Mouse (Mus musculus) heart, postnatal 0 days (tissue): ENCODE data around the gene Parg. TPM values are rescaled to one million over a fixed set of nuclear protein-coding genes. Genes with fewer than 3 reads are reported as not detected.
A peak's percentile ranks its signal among the peaks of the same experiment; 100 is the strongest.
"Not testable (repeated sequence)": the region's sequence is repeated elsewhere in the genome, so short reads cannot be mapped to it uniquely, and the experiment has no call there.

Source experiments
- ATAC-seq: fragments of 200-750 bp; cut with Nextera tagmentation; 2 replicates; pipeline ENCODE4 v1.8.0; 2017; ENCODE audit warnings: low read depth, moderate number of reproducible peaks, moderate library complexity; ENCODE audit not compliant: insufficient read depth
- DNase-seq: peaks from one replicate; pipeline ENCODE4 v3.0.0-alpha.2; 2016; ENCODE audit warnings: low spot score
- H3K27ac ChIP-seq: fragments of 300-500 bp; sonication (generic); 2 replicates; pipeline ENCODE4 v1.5.1; 2014; ENCODE audit warnings: low read depth, mild to moderate bottlenecking
- H3K27me3 ChIP-seq: fragments of 300-500 bp; sonication (generic); 2 replicates; pipeline ENCODE4 v1.6.1; 2014; ENCODE audit warnings: low read length, mixed read lengths; ENCODE audit not compliant: control insufficient read depth, insufficient read depth
- H3K36me3 ChIP-seq: fragments of 300-500 bp; sonication (generic); replicated peaks from 2 replicates; pipeline ENCODE4 v1.6.1; 2014; ENCODE audit warnings: low read length, mixed read lengths; ENCODE audit not compliant: control insufficient read depth, insufficient read depth
- H3K4me1 ChIP-seq: fragments of 300-500 bp; sonication (generic); 2 replicates; pipeline ENCODE4 v1.6.1; 2014; ENCODE audit warnings: antibody characterized with exemption; ENCODE audit not compliant: control insufficient read depth, insufficient read depth
- H3K4me2 ChIP-seq: fragments of 300-500 bp; sonication (generic); 2 replicates; pipeline ENCODE4 v1.6.1; 2014; ENCODE audit warnings: low read depth, mild to moderate bottlenecking, low read length, moderate library complexity
- H3K4me3 ChIP-seq: fragments of 300-500 bp; sonication (generic); 2 replicates; pipeline ENCODE4 v1.5.1; 2014; ENCODE audit warnings: low read depth, low read length
- H3K9ac ChIP-seq: fragments of 300-500 bp; sonication (generic); replicated peaks from 2 replicates; pipeline ENCODE4 v1.6.1; 2014; ENCODE audit warnings: low read depth, low read length, mixed read lengths
- H3K9me3 ChIP-seq: fragments of 300-500 bp; sonication (generic); replicated peaks from 2 replicates; pipeline ENCODE4 v1.6.1; 2016; ENCODE audit warnings: low read length; ENCODE audit not compliant: control insufficient read depth
- CTCF ChIP-seq: IDR thresholded peaks from 2 replicates; pipeline ENCODE4 v1.5.1; 2016; ENCODE audit warnings: antibody characterized with exemption, control low read depth, low read depth
- EP300 ChIP-seq: IDR thresholded peaks from 2 replicates; pipeline ENCODE4 v1.6.1; 2016; ENCODE audit warnings: antibody characterized with exemption, low read depth
- WGBS: fragments of 180-500 bp; shearing (Covaris S2); extraction: QIAGEN DNeasy Blood & Tissue Kit; methylation state at CpG from one replicate; pipeline ENCODE4 v1.1.7; 2014; 5-methylcytosine and 5-hydroxymethylcytosine counted together
- polyA plus RNA-seq: library from polyadenylated mRNA; unstranded; fragments of >200 nt; fragmentation: Nextera tagmentation; extraction: Ambion mirVana; gene quantifications from 2 replicates; pipeline ENCODE4 v1.2.1, GENCODE M21; 2015
- total RNA-seq: library from RNA; depleted of rRNA; stranded (reverse); fragments of >200 nt; gene quantifications from 2 replicates; pipeline ENCODE4 v1.2.3, GENCODE M21; 2014; ENCODE audit warnings: low replicate concordance

Gene Parg
- total and polyA plus RNA-seq, 2 experiments from 2014 or later: 16.5 to 21.4 TPM

- no peaks in the 10 kb centered on the region for H3K4me1 ChIP-seq
- H3K27me3 ChIP-seq: no peaks in the 10 kb centered on the region
- H3K4me3 ChIP-seq: no peak overlapping the region
- H3K9ac ChIP-seq: no peak overlapping the region
- no peak overlapping the region for H3K4me2 ChIP-seq
- H3K9me3 ChIP-seq: no peaks in the 10 kb centered on the region
- ATAC-seq (no peak), DNase-seq (no peak)
- H3K27ac ChIP-seq: no peak overlapping the region
- no peak for TF ChIP-seq EP300
- no peak for TF ChIP-seq CTCF
- H3K36me3 ChIP-seq: peaks cover 88% of the 10 kb centered on the region
- 89% methylated on average over 4 of the region's 4 CpGs for WGBS
Observed at GRCm38 (mm10) chr14:32183846-32184245, 17.9 kb upstream of the Parg start.

GRCm38 (mm10) chr14:32190627-32191391 lies 10.9 kb upstream of the Parg start:
- Histone ChIP-seq H3K4me3 (no peak overlapping the region), H3K4me1 (no peaks in the 10 kb centered on the region), H3K9ac (no peak overlapping the region), H3K27me3 (no peaks in the 10 kb centered on the region), H3K36me3 (peaks cover 73% of the 10 kb centered on the region), H3K9me3 (no peaks in the 10 kb centered on the region), H3K27ac (no peak overlapping the region), H3K4me2 (no peak overlapping the region)
- WGBS: 78% methylated on average over 6 of the region's 6 CpGs
- no peak for TF ChIP-seq CTCF
- TF ChIP-seq EP300: no peak
- ATAC-seq: no peak
- no peak for DNase-seq

- Histone ChIP-seq H3K4me1 (no peaks in the 10 kb centered on the region), H3K4me2 (no peak overlapping the region), H3K27ac (no peak overlapping the region), H3K9me3 (no peaks in the 10 kb centered on the region), H3K9ac (no peak overlapping the region), H3K27me3 (no peaks in the 10 kb centered on the region), H3K36me3 (peaks cover 67% of the 10 kb centered on the region), H3K4me3 (no peak overlapping the region)
- no peak for ATAC-seq
- 56% methylated on average over 5 of the region's 5 CpGs for WGBS
- no peak for DNase-seq
- no peak for TF ChIP-seq CTCF
Observed at GRCm38 (mm10) chr14:32191926-32192325, 9.8 kb upstream of the Parg start.

GRCm38 (mm10) chr14:32192437-32192836 lies 9.3 kb upstream of the Parg start:
- Histone ChIP-seq H3K4me2 (no peak overlapping the region), H3K4me1 (no peaks in the 10 kb centered on the region), H3K27me3 (no peaks in the 10 kb centered on the region), H3K27ac (no peak overlapping the region), H3K36me3 (peaks cover 67% of the 10 kb centered on the region), H3K4me3 (no peak overlapping the region), H3K9ac (no peak overlapping the region), H3K9me3 (no peaks in the 10 kb centered on the region)
- ATAC-seq (peak; percentile 49; the same call in 1 of the 2 replicates), DNase-seq (peak; percentile 76)
- no peak for TF ChIP-seq EP300
- TF ChIP-seq CTCF: peak; percentile 74
- 36% methylated on average over 3 of the region's 3 CpGs for WGBS

GRCm38 (mm10) chr14:32193557-32193956 lies 8.2 kb upstream of the Parg start:
- H3K27ac ChIP-seq, H3K4me3 ChIP-seq, H3K27me3 ChIP-seq, H3K4me2 ChIP-seq, H3K4me1 ChIP-seq, H3K9ac ChIP-seq, H3K9me3 ChIP-seq, DNase-seq, ATAC-seq: not testable (repeated sequence)
- WGBS: 75% methylated on average over 5 of the region's 5 CpGs
- H3K36me3 ChIP-seq: peaks cover 67% of the 10 kb centered on the region
- TF ChIP-seq CTCF: 0 out of 2 replicates have a peak, but pooled peaks have one; percentile 3

GRCm38 (mm10) chr14:32201354-32201753 lies 395 bp upstream of the Parg start:
- H3K4me1 ChIP-seq: peaks cover 21% of the 10 kb centered on the region
- H3K27ac ChIP-seq: peak overlapping the region; percentile 89
- H3K9ac ChIP-seq: peak overlapping the region; percentile 98
- H3K9me3 ChIP-seq: no peaks in the 10 kb centered on the region
- peak; percentile 17 for DNase-seq
- peak overlapping the region; percentile 75 for H3K4me2 ChIP-seq
- peaks cover 23% of the 10 kb centered on the region for H3K36me3 ChIP-seq
- no peaks in the 10 kb centered on the region for H3K27me3 ChIP-seq
- ATAC-seq: peak; percentile 39
- H3K4me3 ChIP-seq: peak overlapping the region; percentile 100
- TF ChIP-seq CTCF: no peak
- no peak for TF ChIP-seq EP300
- WGBS: under 1% methylated on average over 25 of the region's 26 CpGs
